Mouse (Mus musculus) myocyte (in vitro differentiated cells): ENCODE data around the gene Ghdc. TPM values are rescaled to one million over a fixed set of nuclear protein-coding genes. Genes with fewer than 3 reads are reported as not detected.
A peak's percentile ranks its signal among the peaks of the same experiment; 100 is the strongest.

Experiments used
- H3K27me3 ChIP-seq: one replicate; pipeline ENCODE4 v1.6.1; 2011; ENCODE audit not compliant: control insufficient read depth, insufficient read depth, insufficient read length
- H3K36me3 ChIP-seq: one replicate; pipeline ENCODE4 v1.6.1; 2011; ENCODE audit not compliant: control insufficient read depth, insufficient read depth
- H3K4me2 ChIP-seq: one replicate; pipeline ENCODE4 v1.6.1; 2011; ENCODE audit warnings: low read depth, control low read depth
- H3K4me3 ChIP-seq: one replicate; pipeline ENCODE4 v1.5.1; 2011; ENCODE audit warnings: mild to moderate bottlenecking, control low read depth, moderate library complexity
- H3K79me2 ChIP-seq: one replicate; pipeline ENCODE4 v1.6.1; 2011; ENCODE audit not compliant: control insufficient read depth, insufficient read depth
- H3ac ChIP-seq: one replicate; pipeline ENCODE4 v1.6.1; 2011; ENCODE audit not compliant: control insufficient read depth, insufficient read length
- CEBPB ChIP-seq: IDR thresholded peaks from 2 replicates; pipeline ENCODE4 v1.6.1; 2011; ENCODE audit warnings: mild to moderate bottlenecking, moderate library complexity; ENCODE audit not compliant: poor library complexity, insufficient read depth, severe bottlenecking
- E2F4 ChIP-seq: IDR thresholded peaks from one replicate; pipeline ENCODE4 v1.6.1; 2011; ENCODE audit warnings: mild to moderate bottlenecking, control low read depth, moderate library complexity; ENCODE audit not compliant: insufficient read depth
- MAX ChIP-seq: IDR thresholded peaks from one replicate; pipeline ENCODE4 v1.6.1; 2011; ENCODE audit warnings: low read depth, mild to moderate bottlenecking, control low read depth
- MYOD1 ChIP-seq, 3 experiments: IDR thresholded peaks; one replicate each; pipeline ENCODE4 v1.6.1; 2011; ENCODE audit warnings: control low read depth in 2 of 3, low read depth in 2 of 3, mild to moderate bottlenecking in 2 of 3, moderate library complexity in 1 of 3; ENCODE audit not compliant: insufficient read length in 2 of 3, control insufficient read depth in 1 of 3
- MYOG ChIP-seq, 3 experiments: IDR thresholded peaks; one replicate each; pipeline ENCODE4 v1.6.1; 2011; ENCODE audit warnings: control low read depth in 2 of 3, low read depth in 2 of 3, mild to moderate bottlenecking in 2 of 3; ENCODE audit not compliant: insufficient read length in 2 of 3, control insufficient read depth in 1 of 3, insufficient read depth in 1 of 3
- POLR2A ChIP-seq: IDR thresholded peaks from one replicate; pipeline ENCODE4 v1.6.1; 2011; ENCODE audit warnings: low read depth, mild to moderate bottlenecking, control low read depth, moderate library complexity; ENCODE audit not compliant: insufficient read length
- POLR2AphosphoS2 ChIP-seq: IDR thresholded peaks from one replicate; pipeline ENCODE4 v1.6.1; 2011; ENCODE audit warnings: low read depth, control low read depth; ENCODE audit not compliant: insufficient read length
- REST ChIP-seq: IDR thresholded peaks from one replicate; pipeline ENCODE4 v1.6.1; 2011; ENCODE audit warnings: mild to moderate bottlenecking, control low read depth, moderate library complexity; ENCODE audit not compliant: insufficient read depth, insufficient read length
- SRF ChIP-seq: IDR thresholded peaks from one replicate; pipeline ENCODE4 v1.6.1; 2011; ENCODE audit warnings: low read depth; ENCODE audit not compliant: control insufficient read depth, insufficient read length
- TCF12 ChIP-seq: IDR thresholded peaks from one replicate; pipeline ENCODE4 v1.6.1; 2011; ENCODE audit warnings: mild to moderate bottlenecking, control low read depth; ENCODE audit not compliant: poor library complexity, insufficient read depth, severe bottlenecking
- TCF3 ChIP-seq: IDR thresholded peaks from one replicate; pipeline ENCODE4 v1.6.1; 2011; ENCODE audit warnings: low read depth, control low read depth; ENCODE audit not compliant: insufficient read length
- USF1 ChIP-seq: IDR thresholded peaks from one replicate; pipeline ENCODE4 v1.6.1; 2011; ENCODE audit warnings: low read depth, mild to moderate bottlenecking, control low read depth, moderate library complexity
- polyA plus RNA-seq: library from polyadenylated mRNA; unstranded; fragments of >200 nt; fragmentation: generic; extraction: Trizol; gene quantifications from one replicate; pipeline ENCODE4 v1.2.1, GENCODE M21; 2012; ENCODE audit warnings: missing spikeins

Ghdc gene
- polyA plus RNA-seq, 1 experiment, result 10.4 TPM

- peaks cover 49% of the 10 kb centered on the region for H3K79me2 ChIP-seq
- peak within 1 kb of the TSS; percentile 99 for H3K4me3 ChIP-seq
- peak within 1 kb of the TSS; percentile 96 for H3K4me2 ChIP-seq
- H3ac ChIP-seq, result peak within 1 kb of the TSS; percentile 38
- H3K27me3 ChIP-seq, result no peaks in the 10 kb centered on the region
- TF ChIP-seq CEBPB, result no peak
- no peak for TF ChIP-seq MAX
- peak; percentile 51 for TF ChIP-seq E2F4
- no peak for TF ChIP-seq TCF3
- TF ChIP-seq USF1, result no peak
- TF ChIP-seq TCF12, result no peak
- peak; percentile 66 for TF ChIP-seq POLR2AphosphoS2
- peak in 1 of 3 experiments; percentile 44 for TF ChIP-seq MYOG (IDR thresholded peaks at IDR 0.05; ENCODE audit: control insufficient read depth in 1 of 3, insufficient read depth in 1 of 3, insufficient read length in 2 of 3, low read depth in 2 of 3)
- TF ChIP-seq SRF, result no peak
- TF ChIP-seq REST, result no peak
- TF ChIP-seq MYOD1 (IDR thresholded peaks at IDR 0.05; ENCODE audit: control insufficient read depth in 1 of 3, insufficient read length in 2 of 3, low read depth in 2 of 3), result peak in 1 of 3 experiments; percentile 47
- peak; percentile 62 for TF ChIP-seq POLR2A
- H3K36me3 ChIP-seq, result peaks cover 5% of the 10 kb centered on the region
These were observed 32.6 kb downstream of the Ghdc start, which contains the start of gene Rab5c for GRCm38 (mm10) chr11:100738066-100738604. TSS of gene Rab5c (minus strand) at chr11:100738215.

GRCm38 (mm10) chr11:100737105-100737733 is 33.5 kb downstream of the Ghdc start:
- peak overlapping the region; percentile 96 for H3K4me2 ChIP-seq
- no peak for TF ChIP-seq MYOD1 (IDR thresholded peaks at IDR 0.05; ENCODE audit: control insufficient read depth in 1 of 3, insufficient read length in 2 of 3, low read depth in 2 of 3)
- no peak for TF ChIP-seq MAX
- TF ChIP-seq E2F4, result no peak
- TF ChIP-seq POLR2AphosphoS2, result no peak
- no peak for TF ChIP-seq POLR2A
- TF ChIP-seq SRF, result no peak
- TF ChIP-seq REST, result no peak
- TF ChIP-seq USF1, result no peak
- no peak for TF ChIP-seq CEBPB
- no peak for TF ChIP-seq TCF12
- no peak for TF ChIP-seq TCF3
- no peak for TF ChIP-seq MYOG (IDR thresholded peaks at IDR 0.05; ENCODE audit: control insufficient read depth in 1 of 3, insufficient read depth in 1 of 3, insufficient read length in 2 of 3, low read depth in 2 of 3)

GRCm38 (mm10) chr11:100736746-100737080 is 34.0 kb downstream of the Ghdc start:
- TF ChIP-seq TCF12 (no peak), USF1 (no peak), MYOD1 (IDR thresholded peaks at IDR 0.05; ENCODE audit: control insufficient read depth in 1 of 3, insufficient read length in 2 of 3, low read depth in 2 of 3) (no peak), MYOG (IDR thresholded peaks at IDR 0.05; ENCODE audit: control insufficient read depth in 1 of 3, insufficient read depth in 1 of 3, insufficient read length in 2 of 3, low read depth in 2 of 3) (no peak), TCF3 (no peak), POLR2AphosphoS2 (no peak), E2F4 (no peak), CEBPB (no peak), MAX (no peak), POLR2A (no peak), REST (no peak), SRF (no peak)
- H3K4me3 ChIP-seq, result peak overlapping the region; percentile 99
- no peaks in the 10 kb centered on the region for H3K27me3 ChIP-seq
- peaks cover 12% of the 10 kb centered on the region for H3K36me3 ChIP-seq
- H3K79me2 ChIP-seq, result peaks cover 63% of the 10 kb centered on the region
- peak overlapping the region; percentile 96 for H3K4me2 ChIP-seq
- no peak overlapping the region for H3ac ChIP-seq

More at GRCm38 (mm10) chr11:100737105-100737733, 33.5 kb downstream of the Ghdc start:
- peak overlapping the region; percentile 38 for H3ac ChIP-seq
- H3K27me3 ChIP-seq, result no peaks in the 10 kb centered on the region
- H3K4me3 ChIP-seq, result peak overlapping the region; percentile 99
- H3K79me2 ChIP-seq, result peaks cover 58% of the 10 kb centered on the region
- peaks cover 12% of the 10 kb centered on the region for H3K36me3 ChIP-seq

GRCm38 (mm10) chr11:100735954-100736745 is 34.6 kb downstream of the Ghdc start:
- Histone ChIP-seq H3K4me2 (peak overlapping the region; percentile 96), H3ac (no peak overlapping the region), H3K79me2 (peaks cover 68% of the 10 kb centered on the region), H3K36me3 (peaks cover 12% of the 10 kb centered on the region), H3K4me3 (peak overlapping the region; percentile 99), H3K27me3 (no peaks in the 10 kb centered on the region)
- TF ChIP-seq USF1, result no peak
